Mouse (Mus musculus): ENCODE data around the gene Ccl17.

The Ccl17 gene

GRCm38 (mm10) chr8:94810153-94810552 is at the start of gene Ccl17:
Ccl17 (plus strand) TSS chr8:94810453.
- DNase-seq (ENCODE audit: low read depth, low spot score), result no peak

GRCm38 (mm10) chr8:94767035-94767434 is 43.2 kb upstream of the Ccl17 start:
- DNase-seq (ENCODE audit: low read depth, low spot score), result no peak

GRCm38 (mm10) chr8:94770945-94771344 is 39.3 kb upstream of the Ccl17 start:
- DNase-seq (ENCODE audit: low read depth, low spot score), result no peak

GRCm38 (mm10) chr8:94771941-94772670 is 38.1 kb upstream of the Ccl17 start, which contains the start of gene Cx3cl1:
Cx3cl1 (plus strand) TSS chr8:94772009.
- peak; percentile 28 for DNase-seq (ENCODE audit: low read depth, low spot score)

- no peak for DNase-seq (ENCODE audit: low read depth, low spot score)
These were observed 37.2 kb upstream of the Ccl17 start for GRCm38 (mm10) chr8:94773048-94773447.

- DNase-seq (ENCODE audit: low read depth, low spot score), result no peak
These were observed 36.5 kb upstream of the Ccl17 start for GRCm38 (mm10) chr8:94773700-94774171.

GRCm38 (mm10) chr8:94774601-94775000 is 35.7 kb upstream of the Ccl17 start:
- DNase-seq (ENCODE audit: low read depth, low spot score), result no peak

GRCm38 (mm10) chr8:94776346-94776745 is 33.9 kb upstream of the Ccl17 start:
- no peak for DNase-seq (ENCODE audit: low read depth, low spot score)

GRCm38 (mm10) chr8:94778036-94778435 is 32.2 kb upstream of the Ccl17 start:
- no peak for DNase-seq (ENCODE audit: low read depth, low spot score)

- DNase-seq (ENCODE audit: low read depth, low spot score), result no peak
These were observed 31.8 kb upstream of the Ccl17 start for GRCm38 (mm10) chr8:94778473-94778872.

GRCm38 (mm10) chr8:94778895-94779533 is 31.2 kb upstream of the Ccl17 start:
- peak; percentile 65 for DNase-seq (ENCODE audit: low read depth, low spot score)

- no peak for DNase-seq (ENCODE audit: low read depth, low spot score)
These were observed 30.5 kb upstream of the Ccl17 start for GRCm38 (mm10) chr8:94779534-94780294.

- no peak for DNase-seq (ENCODE audit: low read depth, low spot score)
These were observed 29.6 kb upstream of the Ccl17 start for GRCm38 (mm10) chr8:94780491-94781154.

GRCm38 (mm10) chr8:94781155-94781837 is 29.0 kb upstream of the Ccl17 start:
- DNase-seq (ENCODE audit: low read depth, low spot score), result no peak

GRCm38 (mm10) chr8:94781838-94782235 is 28.4 kb upstream of the Ccl17 start:
- peak; percentile 17 for DNase-seq (ENCODE audit: low read depth, low spot score)

GRCm38 (mm10) chr8:94783890-94784289 is 26.4 kb upstream of the Ccl17 start:
- DNase-seq (ENCODE audit: low read depth, low spot score), result no peak

GRCm38 (mm10) chr8:94785247-94785985 is 24.8 kb upstream of the Ccl17 start:
- peak; percentile 80 for DNase-seq (ENCODE audit: low read depth, low spot score)

- DNase-seq (ENCODE audit: low read depth, low spot score), result no peak
These were observed 24.2 kb upstream of the Ccl17 start for GRCm38 (mm10) chr8:94785995-94786595.

- no peak for DNase-seq (ENCODE audit: low read depth, low spot score)
These were observed 22.4 kb upstream of the Ccl17 start for GRCm38 (mm10) chr8:94787524-94788501.
